Mouse (Mus musculus) midbrain, embryonic 14.5 days (tissue): Measurements from ENCODE around the gene Dirc2. TPM values are rescaled to one million over a fixed set of nuclear protein-coding genes. Genes with fewer than 3 reads are reported as not detected.
A peak's percentile ranks its signal among the peaks of the same experiment; 100 is the strongest.

Experiments
- ATAC-seq: fragments of 200-750 bp; cut with Nextera tagmentation; 2 replicates; pipeline ENCODE4 v1.8.0; 2017; ENCODE audit warnings: moderate number of reproducible peaks, moderate library complexity; ENCODE audit not compliant: low FRiP score, low TSS enrichment
- DNase-seq: peaks from one replicate; pipeline ENCODE4 v3.0.0-alpha.2; 2015
- H3K27ac ChIP-seq: fragments of 300-500 bp; sonication (generic); replicated peaks from 2 replicates; pipeline ENCODE4 v1.5.1; 2014; ENCODE audit warnings: mild to moderate bottlenecking, low read depth, low read length, moderate library complexity
- H3K27me3 ChIP-seq: fragments of 300-500 bp; sonication (generic); 2 replicates; pipeline ENCODE4 v1.6.1; 2014; ENCODE audit warnings: low read length, control low read depth, mixed read lengths; ENCODE audit not compliant: control insufficient read depth, insufficient read depth
- H3K36me3 ChIP-seq: fragments of 300-500 bp; sonication (generic); 2 replicates; pipeline ENCODE4 v1.6.1; 2014; ENCODE audit warnings: low read length, control low read depth; ENCODE audit not compliant: control insufficient read depth, insufficient read depth
- H3K4me1 ChIP-seq: fragments of 300-500 bp; sonication (generic); 2 replicates; pipeline ENCODE4 v1.6.1; 2014; ENCODE audit warnings: mild to moderate bottlenecking, antibody characterized with exemption, low read length, control low read depth; ENCODE audit not compliant: control insufficient read depth, insufficient read depth
- H3K4me2 ChIP-seq: fragments of 300-500 bp; sonication (generic); 2 replicates; pipeline ENCODE4 v1.6.1; 2014; ENCODE audit warnings: mild to moderate bottlenecking, low read length, moderate library complexity
- H3K4me3 ChIP-seq: fragments of 300-500 bp; sonication (generic); replicated peaks from 2 replicates; pipeline ENCODE4 v1.5.1; 2014; ENCODE audit warnings: low read depth, low read length
- H3K9ac ChIP-seq: fragments of 300-500 bp; sonication (generic); replicated peaks from 2 replicates; pipeline ENCODE4 v1.6.1; 2014; ENCODE audit warnings: mild to moderate bottlenecking, low read length, moderate library complexity
- H3K9me3 ChIP-seq: fragments of 300-500 bp; sonication (generic); 2 replicates; pipeline ENCODE4 v1.6.1; 2016; ENCODE audit warnings: low read length, control low read depth, mixed read lengths; ENCODE audit not compliant: control insufficient read depth
- WGBS: fragments of 180-500 bp; shearing (Covaris S2); extraction: QIAGEN DNeasy Blood & Tissue Kit; methylation state at CpG from one replicate; pipeline ENCODE4 v1.1.7; 2014; 5-methylcytosine and 5-hydroxymethylcytosine counted together
- polyA plus RNA-seq: library from polyadenylated mRNA; unstranded; fragments of >200 nt; fragmentation: Nextera tagmentation; extraction: Ambion mirVana; gene quantifications from 2 replicates; pipeline ENCODE4 v1.2.1, GENCODE M21; 2014

Dirc2 gene
- polyA plus RNA-seq, 1 experiment from 2014 or later, result 44.5 TPM

DNA sequence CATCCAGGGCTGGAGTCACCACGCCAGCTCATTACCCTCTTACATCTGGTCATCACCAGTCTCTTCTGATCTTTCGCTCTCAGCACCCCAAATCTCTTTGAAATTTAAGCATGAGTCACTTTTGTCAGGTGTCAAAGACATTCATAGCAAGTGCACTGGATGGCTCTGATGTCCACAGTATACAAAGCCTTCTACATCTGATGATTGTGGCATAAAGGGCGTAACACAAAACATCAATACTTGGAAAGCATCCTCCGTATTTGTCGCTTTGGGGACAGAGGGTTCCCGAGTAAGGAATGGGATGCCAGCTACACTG is 729 bp downstream of the Dirc2 start:
- WGBS, result 26% methylated on average over 6 of the region's 6 CpGs
- Histone ChIP-seq H3K27me3 (no peaks in the 10 kb centered on the region), H3K9ac (peak overlapping the region; percentile 85), H3K27ac (no peak overlapping the region; the same call in 1 of the 2 replicates), H3K9me3 (no peaks in the 10 kb centered on the region), H3K4me2 (peak overlapping the region; percentile 90), H3K4me3 (peak overlapping the region; percentile 85), H3K4me1 (peaks cover 32% of the 10 kb centered on the region), H3K36me3 (no peaks in the 10 kb centered on the region)
- DNase-seq, result peak; percentile 28
- ATAC-seq, result no peak

DNA sequence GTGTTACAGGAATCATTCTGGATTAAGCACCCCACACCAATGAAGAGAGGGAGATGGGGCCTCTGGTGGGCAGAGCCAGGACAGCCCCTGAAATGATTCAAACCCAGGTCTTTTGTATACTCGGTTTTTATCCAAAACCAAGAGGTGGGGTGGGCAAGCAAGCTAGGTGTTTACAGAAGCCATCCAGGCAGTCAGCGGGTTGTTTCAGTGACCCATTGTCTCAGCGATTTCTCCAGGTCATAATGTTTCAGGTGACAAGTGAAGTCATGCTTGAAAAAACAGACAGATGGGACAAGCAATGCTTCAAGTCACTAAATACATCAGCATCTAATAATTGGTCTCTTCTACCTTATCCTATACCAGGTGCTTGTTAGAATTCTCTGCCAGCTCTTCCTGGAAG is 2.8 kb downstream of the Dirc2 start:
- Histone ChIP-seq H3K4me3 (no peak overlapping the region), H3K9ac (no peak overlapping the region), H3K36me3 (no peaks in the 10 kb centered on the region), H3K4me1 (peaks cover 28% of the 10 kb centered on the region), H3K27ac (no peak overlapping the region), H3K27me3 (no peaks in the 10 kb centered on the region), H3K4me2 (no peak overlapping the region), H3K9me3 (no peaks in the 10 kb centered on the region)
- DNase-seq (no peak), ATAC-seq (no peak)
- 81% methylated on average over 3 of the region's 3 CpGs for WGBS

DNA sequence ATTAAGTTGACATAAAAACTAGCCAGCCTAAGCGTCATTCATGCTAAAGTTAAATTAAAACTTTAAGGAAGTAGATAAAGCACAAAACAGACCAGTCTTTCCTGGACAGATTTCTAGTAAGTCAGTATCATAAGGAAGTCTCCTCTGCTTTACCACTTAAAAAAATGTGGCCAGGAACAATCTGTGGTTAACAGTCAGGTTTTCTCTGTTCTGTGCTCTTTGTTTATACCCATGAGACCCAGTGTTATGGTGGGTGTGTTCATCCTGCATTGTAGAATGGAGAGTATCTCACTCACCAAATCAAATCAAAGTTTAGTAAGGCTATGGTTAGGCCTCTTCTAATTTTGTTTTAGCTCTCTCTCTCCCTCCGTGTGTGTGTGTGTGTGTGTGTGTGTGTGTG is 3.7 kb downstream of the Dirc2 start:
- no peak overlapping the region for H3K4me2 ChIP-seq
- H3K4me3 ChIP-seq, result no peak overlapping the region
- peaks cover 20% of the 10 kb centered on the region for H3K4me1 ChIP-seq
- H3K27ac ChIP-seq, result no peak overlapping the region
- no peak for DNase-seq
- no peaks in the 10 kb centered on the region for H3K9me3 ChIP-seq
- 82% methylated on average over 2 of the region's 2 CpGs for WGBS
- H3K9ac ChIP-seq, result no peak overlapping the region
- no peak for ATAC-seq
- no peaks in the 10 kb centered on the region for H3K27me3 ChIP-seq
- no peaks in the 10 kb centered on the region for H3K36me3 ChIP-seq

DNA sequence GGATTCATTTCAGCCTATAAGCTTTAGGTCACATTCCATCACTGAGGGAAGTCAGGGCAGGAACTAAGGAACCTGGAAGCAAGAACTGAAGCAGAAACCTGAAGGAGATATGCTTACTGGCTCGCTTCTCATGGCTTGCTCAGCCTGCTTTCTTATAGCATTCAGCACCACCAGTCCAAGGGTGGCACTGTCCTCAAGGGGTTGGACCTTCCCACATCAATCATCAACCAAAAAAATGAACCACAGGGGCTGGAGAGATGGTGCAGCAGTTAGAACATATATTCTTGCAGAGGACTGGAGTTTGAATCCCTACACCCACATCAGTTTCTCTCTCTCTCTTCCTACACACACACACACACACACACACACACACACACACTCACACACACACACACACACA is 4.2 kb downstream of the Dirc2 start:
- 86% methylated on average over 1 of the region's 1 CpGs for WGBS

DNA sequence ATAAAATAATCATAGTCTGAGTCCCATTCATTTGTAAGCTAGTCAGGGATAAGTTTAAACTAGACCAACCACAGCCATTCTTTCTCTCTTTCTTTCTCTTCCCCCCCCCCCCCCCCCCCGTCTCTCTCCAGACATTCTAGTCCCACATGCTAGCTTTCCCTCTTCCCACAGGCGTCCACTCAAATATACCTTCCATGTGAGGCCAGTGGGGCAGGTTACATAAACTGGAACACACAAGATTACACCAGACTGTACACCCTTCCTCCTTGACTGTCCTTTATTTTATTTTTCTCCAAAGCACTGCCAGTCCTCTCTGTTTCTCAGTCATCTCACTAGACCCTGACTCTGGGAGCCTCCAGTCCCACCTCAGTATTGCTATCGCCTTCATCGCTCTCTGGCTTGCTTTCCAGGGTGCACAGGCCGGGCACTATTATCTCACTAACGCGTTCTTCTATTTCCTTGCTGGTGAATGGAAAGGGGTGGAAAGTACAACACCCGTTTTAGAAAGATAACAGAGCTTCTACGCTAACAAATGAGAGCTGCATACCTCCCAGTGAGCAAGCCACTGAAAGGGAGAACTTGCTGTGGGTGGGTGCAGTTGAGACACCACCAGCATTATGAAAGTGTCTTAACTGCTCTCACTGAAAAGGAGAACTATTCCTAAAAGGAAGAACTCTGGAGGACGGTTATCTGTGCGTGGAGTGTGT is 5.4 kb downstream of the Dirc2 start:
- no peak for ATAC-seq
- 82% methylated on average over 11 of the region's 11 CpGs for WGBS

More for the DNA sequence above, 4.2 kb downstream of the Dirc2 start:
- no peak for DNase-seq
- no peak for ATAC-seq
- no peak overlapping the region for H3K4me3 ChIP-seq
- no peak overlapping the region for H3K4me2 ChIP-seq
- H3K27me3 ChIP-seq, result no peaks in the 10 kb centered on the region
- H3K27ac ChIP-seq, result no peak overlapping the region
- no peak overlapping the region for H3K9ac ChIP-seq
- H3K36me3 ChIP-seq, result no peaks in the 10 kb centered on the region
- peaks cover 20% of the 10 kb centered on the region for H3K4me1 ChIP-seq
- no peaks in the 10 kb centered on the region for H3K9me3 ChIP-seq

DNA sequence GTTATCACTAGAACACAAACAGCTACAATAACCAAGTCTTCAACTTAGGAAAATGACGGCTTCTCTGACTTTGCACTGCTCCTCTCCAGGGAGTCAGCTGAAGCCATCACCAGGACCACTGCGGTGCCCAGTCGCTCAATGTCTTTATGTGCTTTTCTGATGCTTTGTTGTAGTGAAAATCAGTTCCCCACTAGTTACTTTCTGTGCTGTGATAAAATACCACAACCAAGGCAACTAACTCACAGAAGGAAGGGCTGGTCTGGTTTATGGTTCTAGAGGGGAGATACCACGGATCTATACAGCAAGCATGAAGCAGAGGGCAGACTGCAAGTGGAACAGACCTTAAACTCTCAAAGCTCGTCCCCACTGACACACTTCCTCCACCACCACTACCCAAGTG is 9.8 kb downstream of the Dirc2 start:
- H3K4me1 ChIP-seq, result no peaks in the 10 kb centered on the region
- WGBS, result 92% methylated on average over 5 of the region's 5 CpGs
- no peak overlapping the region for H3K27ac ChIP-seq
- H3K36me3 ChIP-seq, result no peaks in the 10 kb centered on the region
- H3K27me3 ChIP-seq, result no peaks in the 10 kb centered on the region
- no peak overlapping the region for H3K9ac ChIP-seq
- H3K4me2 ChIP-seq, result no peak overlapping the region
- ATAC-seq (no peak), DNase-seq (no peak)
- H3K4me3 ChIP-seq, result no peak overlapping the region
- H3K9me3 ChIP-seq, result no peaks in the 10 kb centered on the region

More for the DNA sequence above, 5.4 kb downstream of the Dirc2 start:
- H3K4me2 ChIP-seq, result no peak overlapping the region
- H3K27ac ChIP-seq, result no peak overlapping the region
- H3K4me3 ChIP-seq, result no peak overlapping the region
- H3K9me3 ChIP-seq, result no peaks in the 10 kb centered on the region
- DNase-seq, result no peak
- peaks cover 16% of the 10 kb centered on the region for H3K4me1 ChIP-seq
- no peak overlapping the region for H3K9ac ChIP-seq
- no peaks in the 10 kb centered on the region for H3K27me3 ChIP-seq
- no peaks in the 10 kb centered on the region for H3K36me3 ChIP-seq

DNA sequence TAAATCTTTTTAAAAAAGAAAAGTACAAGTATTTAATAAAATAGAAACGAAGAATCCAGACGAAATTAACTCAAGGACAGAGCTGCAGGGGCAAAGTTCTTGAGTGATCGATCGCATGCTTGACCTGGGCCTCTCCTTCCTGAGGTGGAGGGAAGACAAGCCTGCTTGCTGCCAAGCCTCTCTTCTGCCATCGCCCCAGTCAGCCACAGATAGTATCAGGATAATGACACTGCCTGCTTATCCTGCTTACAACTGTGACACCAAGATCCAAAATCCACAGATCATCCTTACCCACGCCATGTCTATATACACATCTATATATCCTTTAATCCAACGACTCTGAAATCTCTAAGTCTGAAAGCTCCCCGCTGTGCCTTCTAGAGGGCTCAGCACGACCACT is 12.5 kb downstream of the Dirc2 start:
- no peaks in the 10 kb centered on the region for H3K9me3 ChIP-seq
- no peak for DNase-seq
- H3K4me2 ChIP-seq, result no peak overlapping the region
- no peak overlapping the region for H3K4me3 ChIP-seq
- H3K27me3 ChIP-seq, result no peaks in the 10 kb centered on the region
- H3K4me1 ChIP-seq, result no peaks in the 10 kb centered on the region
- H3K27ac ChIP-seq, result no peak overlapping the region
- H3K36me3 ChIP-seq, result no peaks in the 10 kb centered on the region
- no peak for ATAC-seq
- H3K9ac ChIP-seq, result no peak overlapping the region
- WGBS, result 88% methylated on average over 9 of the region's 9 CpGs

DNA sequence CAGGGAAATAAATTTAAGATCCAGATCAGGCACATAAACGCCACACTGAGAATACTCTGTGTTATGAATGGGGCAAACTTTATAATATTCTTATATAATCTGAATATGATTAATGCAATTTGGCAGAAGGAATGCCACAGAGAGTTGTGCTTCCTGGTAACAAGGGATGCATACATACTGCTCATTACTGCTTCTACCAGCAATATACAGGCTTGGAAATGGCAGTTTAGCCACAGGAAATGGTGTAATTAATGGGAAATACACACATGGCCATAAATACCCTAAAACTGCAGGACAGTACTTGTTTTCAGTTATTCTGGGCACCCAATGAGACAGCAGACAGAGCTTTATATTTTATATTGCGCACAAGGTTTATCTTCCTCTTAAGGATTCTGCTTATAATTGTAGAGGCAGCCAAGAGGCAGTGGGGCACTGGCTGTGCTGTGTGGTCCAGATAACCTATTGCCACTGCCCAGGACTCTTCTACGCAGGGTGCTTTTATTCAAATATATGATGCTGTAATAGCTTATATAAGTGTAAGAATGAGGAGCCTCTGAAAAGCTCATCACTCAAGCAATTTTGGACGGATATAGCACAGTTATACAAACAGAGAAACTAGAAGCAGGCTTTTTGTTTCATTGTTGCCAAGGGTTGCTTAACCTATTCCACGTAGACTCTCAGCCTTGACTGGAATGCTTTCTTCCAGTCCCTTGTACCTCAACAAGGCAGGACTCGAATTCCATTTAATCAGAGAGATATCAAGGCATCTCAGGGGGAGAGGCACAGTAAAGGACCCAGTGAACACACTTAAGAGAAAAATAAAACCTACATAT is 13.4 kb downstream of the Dirc2 start:
- DNase-seq, result peak; percentile 11
- H3K27ac ChIP-seq, result 0 out of 2 replicates have a peak overlapping the region, but pooled peaks have one; percentile 6
- no peak overlapping the region for H3K4me3 ChIP-seq
- no peaks in the 10 kb centered on the region for H3K27me3 ChIP-seq
- no peak for ATAC-seq
- no peaks in the 10 kb centered on the region for H3K36me3 ChIP-seq
- no peak overlapping the region for H3K9ac ChIP-seq
- no peaks in the 10 kb centered on the region for H3K4me1 ChIP-seq
- no peaks in the 10 kb centered on the region for H3K9me3 ChIP-seq
- H3K4me2 ChIP-seq, result no peak overlapping the region
- WGBS, result 79% methylated on average over 6 of the region's 6 CpGs

DNA sequence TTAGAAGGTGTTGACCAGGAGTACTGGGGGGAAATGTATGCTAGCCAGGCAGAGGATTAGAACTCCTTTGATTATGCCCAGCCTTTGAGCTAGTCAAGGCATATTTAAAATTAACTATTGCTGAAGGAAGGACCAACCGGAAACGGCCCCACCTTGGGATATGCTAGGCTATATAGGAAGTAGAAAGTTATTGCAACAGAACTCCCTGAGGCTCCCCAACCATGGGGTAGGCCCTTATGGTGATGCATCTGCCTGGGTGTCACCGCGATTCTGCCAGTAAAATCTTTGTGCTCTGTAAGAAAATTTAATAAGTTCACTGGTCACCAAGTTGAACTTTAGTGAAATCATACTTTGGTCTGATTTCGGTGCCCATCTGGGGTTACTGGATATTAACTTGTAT is 15.2 kb downstream of the Dirc2 start:
- Histone ChIP-seq H3K4me2 (no peak overlapping the region), H3K4me3 (no peak overlapping the region), H3K27me3 (no peaks in the 10 kb centered on the region), H3K36me3 (no peaks in the 10 kb centered on the region), H3K9ac (no peak overlapping the region), H3K27ac (no peak overlapping the region), H3K9me3 (no peaks in the 10 kb centered on the region), H3K4me1 (no peaks in the 10 kb centered on the region)
- no peak for ATAC-seq
- 92% methylated on average over 5 of the region's 5 CpGs for WGBS
- no peak for DNase-seq
